Mouse (Mus musculus): ENCODE measurements around the gene Acss2. TPM values are rescaled to one million over a fixed set of nuclear protein-coding genes. Genes with fewer than 3 reads are reported as not detected.
A peak's percentile ranks its signal among the peaks of the same experiment; 100 is the strongest.

Gene Acss2
- polyA plus RNA-seq, 1 experiment: 149 TPM

GRCm38 (mm10) chr2:155562934-155563333, 45.2 kb downstream of the Acss2 start:
- no peak for TF ChIP-seq CTCF (conservative IDR thresholded peaks at IDR 0.05; ENCODE audit: insufficient read depth, insufficient read length, low read depth, low read length)
- no peak for TF ChIP-seq POLR2A (IDR thresholded peaks at IDR 0.05; ENCODE audit: low read depth, low read length)
- Histone ChIP-seq H3K27ac (ENCODE audit: insufficient read depth, low read depth, low read length) (no peak overlapping the region), H3K4me3 (ENCODE audit: insufficient read depth, low read depth, low read length) (no peak overlapping the region), H3K4me1 (ENCODE audit: control insufficient read depth, insufficient read depth, low read length) (no peaks in the 10 kb centered on the region), H3K27me3 (replicated peaks; ENCODE audit: control insufficient read depth, insufficient read depth, low read length) (no peaks in the 10 kb centered on the region), H3K36me3 (ENCODE audit: control insufficient read depth, insufficient read depth, low read length) (peaks cover 11% of the 10 kb centered on the region)
- no peak for DNase-seq
- 80% methylated on average over 4 of the region's 4 CpGs for WGBS

- TF ChIP-seq POLR2A (IDR thresholded peaks at IDR 0.05; ENCODE audit: low read depth, low read length) (no peak), CTCF (conservative IDR thresholded peaks at IDR 0.05; ENCODE audit: insufficient read depth, insufficient read length, low read depth, low read length) (no peak)
- Histone ChIP-seq H3K27me3 (replicated peaks; ENCODE audit: control insufficient read depth, insufficient read depth, low read length) (no peaks in the 10 kb centered on the region), H3K4me1 (ENCODE audit: control insufficient read depth, insufficient read depth, low read length) (peaks cover 2% of the 10 kb centered on the region; the same call in 1 of the 2 replicates), H3K27ac (ENCODE audit: insufficient read depth, low read depth, low read length) (no peak overlapping the region), H3K36me3 (ENCODE audit: control insufficient read depth, insufficient read depth, low read length) (peaks cover 17% of the 10 kb centered on the region), H3K4me3 (ENCODE audit: insufficient read depth, low read depth, low read length) (no peak overlapping the region)
- 86% methylated on average over 5 of the region's 5 CpGs for WGBS
- DNase-seq: no peak
Observed at GRCm38 (mm10) chr2:155567751-155568150, 50.0 kb downstream of the Acss2 start.

GRCm38 (mm10) chr2:155569223-155569807, 51.6 kb downstream of the Acss2 start:
- Histone ChIP-seq H3K4me3 (ENCODE audit: insufficient read depth, low read depth, low read length) (no peak overlapping the region), H3K36me3 (ENCODE audit: control insufficient read depth, insufficient read depth, low read length) (peaks cover 14% of the 10 kb centered on the region), H3K4me1 (ENCODE audit: control insufficient read depth, insufficient read depth, low read length) (peaks cover 7% of the 10 kb centered on the region; the same call in 1 of the 2 replicates), H3K27me3 (replicated peaks; ENCODE audit: control insufficient read depth, insufficient read depth, low read length) (no peaks in the 10 kb centered on the region), H3K27ac (ENCODE audit: insufficient read depth, low read depth, low read length) (peak overlapping the region; percentile 55)
- TF ChIP-seq POLR2A (IDR thresholded peaks at IDR 0.05; ENCODE audit: low read depth, low read length): no peak
- no peak for TF ChIP-seq CTCF (conservative IDR thresholded peaks at IDR 0.05; ENCODE audit: insufficient read depth, insufficient read length, low read depth, low read length)
- WGBS: 49% methylated on average over 3 of the region's 3 CpGs
- DNase-seq: peak; percentile 56

GRCm38 (mm10) chr2:155573001-155573400, 55.3 kb downstream of the Acss2 start:
- no peak for DNase-seq
- WGBS: 87% methylated on average over 9 of the region's 9 CpGs
- TF ChIP-seq POLR2A (IDR thresholded peaks at IDR 0.05; ENCODE audit: low read depth, low read length) (no peak), CTCF (conservative IDR thresholded peaks at IDR 0.05; ENCODE audit: insufficient read depth, insufficient read length, low read depth, low read length) (no peak)
- Histone ChIP-seq H3K27ac (ENCODE audit: insufficient read depth, low read depth, low read length) (no peak overlapping the region), H3K27me3 (replicated peaks; ENCODE audit: control insufficient read depth, insufficient read depth, low read length) (no peaks in the 10 kb centered on the region), H3K4me3 (ENCODE audit: insufficient read depth, low read depth, low read length) (no peak overlapping the region), H3K4me1 (ENCODE audit: control insufficient read depth, insufficient read depth, low read length) (peaks cover 10% of the 10 kb centered on the region; the same call in 1 of the 2 replicates), H3K36me3 (ENCODE audit: control insufficient read depth, insufficient read depth, low read length) (peaks cover 14% of the 10 kb centered on the region)

GRCm38 (mm10) chr2:155573996-155574395, 56.2 kb downstream of the Acss2 start:
- no peak for DNase-seq
- WGBS: 88% methylated on average over 7 of the region's 7 CpGs
- Histone ChIP-seq H3K4me3 (ENCODE audit: insufficient read depth, low read depth, low read length) (no peak overlapping the region), H3K36me3 (ENCODE audit: control insufficient read depth, insufficient read depth, low read length) (peaks cover 14% of the 10 kb centered on the region), H3K27ac (ENCODE audit: insufficient read depth, low read depth, low read length) (peak overlapping the region; percentile 59), H3K4me1 (ENCODE audit: control insufficient read depth, insufficient read depth, low read length) (peaks cover 10% of the 10 kb centered on the region; the same call in 1 of the 2 replicates), H3K27me3 (replicated peaks; ENCODE audit: control insufficient read depth, insufficient read depth, low read length) (no peaks in the 10 kb centered on the region)
- TF ChIP-seq POLR2A (IDR thresholded peaks at IDR 0.05; ENCODE audit: low read depth, low read length): no peak

- peaks cover 14% of the 10 kb centered on the region for H3K36me3 ChIP-seq (ENCODE audit: control insufficient read depth, insufficient read depth, low read length)
Observed at GRCm38 (mm10) chr2:155574700-155575099, 57.0 kb downstream of the Acss2 start.

GRCm38 (mm10) chr2:155576656-155577055, 58.9 kb downstream of the Acss2 start:
- Histone ChIP-seq H3K27ac (ENCODE audit: insufficient read depth, low read depth, low read length) (no peak overlapping the region; the same call in 1 of the 2 replicates), H3K36me3 (ENCODE audit: control insufficient read depth, insufficient read depth, low read length) (peaks cover 12% of the 10 kb centered on the region), H3K27me3 (replicated peaks; ENCODE audit: control insufficient read depth, insufficient read depth, low read length) (no peaks in the 10 kb centered on the region), H3K4me3 (ENCODE audit: insufficient read depth, low read depth, low read length) (no peak overlapping the region), H3K4me1 (ENCODE audit: control insufficient read depth, insufficient read depth, low read length) (peaks cover 10% of the 10 kb centered on the region; the same call in 1 of the 2 replicates)
- 78% methylated on average over 9 of the region's 9 CpGs for WGBS
- DNase-seq: no peak
- no peak for TF ChIP-seq CTCF (conservative IDR thresholded peaks at IDR 0.05; ENCODE audit: insufficient read depth, insufficient read length, low read depth, low read length)
- TF ChIP-seq POLR2A (IDR thresholded peaks at IDR 0.05; ENCODE audit: low read depth, low read length): no peak

More at GRCm38 (mm10) chr2:155574700-155575099, 57.0 kb downstream of the Acss2 start:
- H3K4me3 ChIP-seq (ENCODE audit: insufficient read depth, low read depth, low read length): no peak overlapping the region
- H3K27me3 ChIP-seq (replicated peaks; ENCODE audit: control insufficient read depth, insufficient read depth, low read length): no peaks in the 10 kb centered on the region
- peak; percentile 96 for DNase-seq
- TF ChIP-seq POLR2A (IDR thresholded peaks at IDR 0.05; ENCODE audit: low read depth, low read length) (no peak), CTCF (conservative IDR thresholded peaks at IDR 0.05; ENCODE audit: insufficient read depth, insufficient read length, low read depth, low read length) (no peak; the same call in 1 of the 2 replicates)
- peak overlapping the region; percentile 87 for H3K27ac ChIP-seq (ENCODE audit: insufficient read depth, low read depth, low read length)
- H3K4me1 ChIP-seq (ENCODE audit: control insufficient read depth, insufficient read depth, low read length): peaks cover 10% of the 10 kb centered on the region; the same call in 1 of the 2 replicates
- WGBS: 46% methylated on average over 4 of the region's 4 CpGs
